14 mouse cellular contexts compared by ENCODE assay signal in genomic region chr3:104943333-104943732, GRCm38 (mm10). TPM values are rescaled to one million over a fixed set of nuclear protein-coding genes. Genes with fewer than 3 reads are reported as not detected.
A peak's percentile ranks its signal among the peaks of the same experiment; 100 is the strongest.
DNase-seq lines count a peak whose midpoint lies in the region; ATAC-seq lines count a peak whose summit lies in the region.
"Had no signal": no experiment of that assay in that cellular context is flagged by ENCODE, and none has a peak within 500 bp of the region (broad histone marks: within the 10 kb centered on the region; RNA-seq: fewer than 3 reads in every experiment).

No protein-coding gene starts in this region.

- 32% methylated on average over 8 of the region's 8 CpGs for WGBS in heart, embryonic 14.5 days
- 48% methylated on average over 8 of the region's 8 CpGs for WGBS in lung, embryonic 15.5 days
- WGBS in stomach, embryonic 14.5 days, result 36% methylated on average over 8 of the region's 8 CpGs

- peak overlapping the region; percentile 59 to 75 for H3K27ac ChIP-seq in heart, embryonic 14.5 days (replicated peaks in 1 of 2; ENCODE audit: control insufficient read depth in 1 of 2, insufficient read depth in 1 of 2, low read depth in 2 of 2, low read length in 2 of 2)
- no peak overlapping the region for H3K27ac ChIP-seq in lung, embryonic 15.5 days
- no peak overlapping the region; the same call in 1 of the 2 replicates for H3K27ac ChIP-seq in stomach, embryonic 14.5 days (ENCODE audit: low read length)
- H3K27ac ChIP-seq: hindbrain, embryonic 15.5 days; layer of hippocampus, adult 2 months; midbrain, embryonic 12.5 days; neural tube, embryonic 12.5 days had no signal

- no peak overlapping the region for H3K9ac ChIP-seq in heart, embryonic 14.5 days (ENCODE audit: low read length)
- H3K9ac ChIP-seq in lung, embryonic 15.5 days, result no peak overlapping the region
- H3K9ac ChIP-seq in stomach, embryonic 14.5 days (replicated peaks; ENCODE audit: low read depth, low read length), result no peak overlapping the region
- H3K9ac ChIP-seq: hindbrain, embryonic 15.5 days; midbrain, embryonic 12.5 days; neural tube, embryonic 12.5 days had no signal

- H3K36me3 ChIP-seq in heart, embryonic 14.5 days (ENCODE audit: control insufficient read depth, insufficient read depth, low read length), result peaks cover 35% of the 10 kb centered on the region
- H3K36me3 ChIP-seq in lung, embryonic 15.5 days, result peaks cover 17% of the 10 kb centered on the region
- peaks cover 12% of the 10 kb centered on the region for H3K36me3 ChIP-seq in stomach, embryonic 14.5 days (ENCODE audit: control insufficient read depth, insufficient read depth, low read length)

- H3K4me1 ChIP-seq in heart, embryonic 14.5 days (ENCODE audit: control insufficient read depth in 2 of 2, insufficient read depth in 2 of 2, low read length in 2 of 2), result peaks cover 21 to 39% of the 10 kb centered on the region in 2 experiments
- H3K4me1 ChIP-seq in lung, embryonic 15.5 days, result 0 out of 2 replicates have a peak, but pooled peaks cover 7% of the 10 kb centered on the region
- peaks cover 26% of the 10 kb centered on the region for H3K4me1 ChIP-seq in stomach, embryonic 14.5 days (ENCODE audit: control insufficient read depth, insufficient read depth, low read length)

- intact Hi-C loops in heart, postnatal 36 days (cut with DNase I), result no loop called here

- peak; percentile 67; the same call in 1 of the 2 replicates for ATAC-seq in heart, embryonic 14.5 days (ENCODE audit: insufficient number of reproducible peaks, insufficient read depth, low FRiP score, low read depth)
- ATAC-seq in lung, embryonic 15.5 days (ENCODE audit: borderline replicate concordance, extremely low read depth, low FRiP score, low TSS enrichment), result peak; percentile 31; the same call in 1 of the 2 replicates
- ATAC-seq in stomach, embryonic 14.5 days (ENCODE audit: insufficient number of reproducible peaks, insufficient read depth, low FRiP score, low read depth), result peak; percentile 65; the same call in 1 of the 2 replicates

- no peak for DNase-seq in heart, postnatal 36 days
- DNase-seq in lung, postnatal 4 days, result no peak
- DNase-seq in forelimb bud, embryonic 11.5 days (ENCODE audit: low read depth, low spot score), result peak; percentile 70
- DNase-seq in urinary bladder, postnatal 10 days (ENCODE audit: low spot score), result no peak
- no peak for DNase-seq in layer of hippocampus, adult 8-10 months (ENCODE audit: low spot score in 2 of 2)
- DNase-seq: adrenal gland, adult 8-10 months; lung, adult 18-20 months had no signal

- H3K9me3 ChIP-seq in heart, embryonic 14.5 days (ENCODE audit: control insufficient read depth, low read length), result no peaks in the 10 kb centered on the region
- no peaks in the 10 kb centered on the region for H3K9me3 ChIP-seq in lung, embryonic 15.5 days
- no peaks in the 10 kb centered on the region for H3K9me3 ChIP-seq in stomach, embryonic 14.5 days (ENCODE audit: control insufficient read depth, low read depth, low read length)
- H3K9me3 ChIP-seq: hindbrain, embryonic 15.5 days; midbrain, embryonic 12.5 days; neural tube, embryonic 12.5 days had no signal

- H3K4me2 ChIP-seq in heart, embryonic 14.5 days (ENCODE audit: low read length), result no peak overlapping the region
- H3K4me2 ChIP-seq in lung, embryonic 15.5 days, result no peak overlapping the region
- no peak overlapping the region for H3K4me2 ChIP-seq in stomach, embryonic 14.5 days (replicated peaks; ENCODE audit: low read depth, low read length)
- H3K4me2 ChIP-seq: hindbrain, embryonic 15.5 days; midbrain, embryonic 12.5 days; neural tube, embryonic 12.5 days had no signal

- H3K4me3 ChIP-seq in heart, embryonic 14.5 days (ENCODE audit: control insufficient read depth in 1 of 2, insufficient read depth in 1 of 2, low read depth in 1 of 2, low read length in 2 of 2), result no peak overlapping the region
- H3K4me3 ChIP-seq in lung, embryonic 15.5 days, result no peak overlapping the region
- no peak overlapping the region for H3K4me3 ChIP-seq in stomach, embryonic 14.5 days (ENCODE audit: low read depth, low read length)
- H3K4me3 ChIP-seq: hindbrain, embryonic 15.5 days; layer of hippocampus, adult 2 months; midbrain, embryonic 12.5 days; neural tube, embryonic 12.5 days had no signal

- H3K27me3 ChIP-seq in heart, embryonic 14.5 days (ENCODE audit: control insufficient read depth, insufficient read depth, low read length), result no peaks in the 10 kb centered on the region
- no peaks in the 10 kb centered on the region for H3K27me3 ChIP-seq in lung, embryonic 15.5 days
- H3K27me3 ChIP-seq in stomach, embryonic 14.5 days (ENCODE audit: control insufficient read depth, insufficient read depth, low read length), result no peaks in the 10 kb centered on the region
- H3K27me3 ChIP-seq: hindbrain, embryonic 15.5 days; midbrain, embryonic 12.5 days; neural tube, embryonic 12.5 days had no signal

RNA-seq across cellular contexts. Expression of gene Wnt2b, which starts 18.4 kb away (rescaled TPM):
- polyA plus RNA-seq in heart, embryonic 14.5 days (2014; fragmentation: Nextera tagmentation; extraction: Ambion mirVana), result 0.85 and 1.3 TPM in 2 replicates
- 1 to 10 TPM; 1.1 to 1.8 TPM for total RNA-seq in heart, postnatal 36 days (2021)
- 2.0 and 2.4 TPM in 2 replicates for polyA plus RNA-seq in lung, embryonic 15.5 days (2015; fragmentation: Nextera tagmentation; extraction: Ambion mirVana)
- 4.1 and 4.5 TPM in 2 replicates for polyA plus RNA-seq in stomach, embryonic 14.5 days (2014; fragmentation: Nextera tagmentation; extraction: Ambion mirVana)
- under 1 TPM; 0.41 to 0.58 (median 0.55) TPM for total RNA-seq in layer of hippocampus, adult 8-10 months (2022)

Comparison
In these comparisons a context has a peak if more than half of its experiments do, and no peak if none do; other contexts are left out.
1. H3K27ac ChIP-seq: peak in heart, embryonic 14.5 days (2 of 2); none in lung, embryonic 15.5 days (single experiment) and stomach, embryonic 14.5 days (single experiment).
2. Peak in every context shown above with its lines, with median percentiles within 50 percentile points of each other: ATAC-seq.